Mouse (Mus musculus): ENCODE data around the gene Tmub2.
"Not testable (repeated sequence)": the region's sequence is repeated elsewhere in the genome, so short reads cannot be mapped to it uniquely, and the experiment has no call there.

Gene Tmub2

GRCm38 (mm10) chr11:102277754-102278153 is 7.0 kb upstream of the Tmub2 start:
- no peak for DNase-seq (ENCODE audit: low read depth, low spot score)

- no peak for DNase-seq (ENCODE audit: low read depth, low spot score)
These were observed 5.1 kb upstream of the Tmub2 start for GRCm38 (mm10) chr11:102279595-102279994.

DNA sequence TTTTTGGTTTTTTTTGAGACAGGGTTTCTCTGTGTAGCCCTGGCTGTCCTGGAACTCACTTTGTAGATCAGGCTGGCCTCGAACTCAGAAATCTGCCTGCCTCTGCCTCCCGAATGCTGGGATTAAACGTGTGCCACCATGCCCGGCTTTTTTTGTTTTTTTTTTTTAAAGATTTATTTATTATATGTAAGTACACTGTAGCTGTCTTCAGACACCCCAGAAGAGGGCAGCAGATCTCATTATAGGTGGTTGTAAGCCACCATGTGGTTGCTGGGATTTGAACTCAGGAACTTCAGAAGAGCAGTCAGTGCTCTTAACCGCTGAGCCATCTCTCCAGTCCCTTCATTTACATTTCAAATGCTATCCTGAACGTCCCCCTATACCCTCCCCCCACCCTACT is 4.5 kb upstream of the Tmub2 start:
- not testable (repeated sequence) for DNase-seq (ENCODE audit: low read depth, low spot score)

DNA sequence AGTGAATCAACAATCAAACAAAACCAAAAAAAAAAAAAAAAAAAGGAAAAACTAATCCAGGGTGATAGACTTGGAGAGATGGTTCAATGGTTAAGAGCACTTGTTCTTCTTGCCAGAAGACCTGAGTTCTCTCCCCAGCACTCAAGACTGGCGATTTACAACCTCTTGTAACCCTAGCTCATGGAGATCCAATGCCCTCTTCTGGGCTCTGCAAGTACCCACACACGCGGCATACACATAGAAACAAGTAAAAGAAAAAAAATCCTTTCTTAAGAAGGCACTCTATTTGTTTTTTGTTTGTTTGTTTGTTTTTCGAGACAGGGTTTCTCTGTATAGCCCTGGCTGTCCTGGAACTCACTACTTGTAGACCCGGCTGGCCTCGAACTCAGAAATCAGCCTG is 809 bp upstream of the Tmub2 start:
- no peak for DNase-seq (ENCODE audit: low read depth, low spot score)

GRCm38 (mm10) chr11:102285095-102285834 is 534 bp downstream of the Tmub2 start:
- DNase-seq (ENCODE audit: low read depth, low spot score) = no peak

- DNase-seq (ENCODE audit: low read depth, low spot score) = no peak
These were observed 2.8 kb downstream of the Tmub2 start for GRCm38 (mm10) chr11:102287485-102287884.

DNA sequence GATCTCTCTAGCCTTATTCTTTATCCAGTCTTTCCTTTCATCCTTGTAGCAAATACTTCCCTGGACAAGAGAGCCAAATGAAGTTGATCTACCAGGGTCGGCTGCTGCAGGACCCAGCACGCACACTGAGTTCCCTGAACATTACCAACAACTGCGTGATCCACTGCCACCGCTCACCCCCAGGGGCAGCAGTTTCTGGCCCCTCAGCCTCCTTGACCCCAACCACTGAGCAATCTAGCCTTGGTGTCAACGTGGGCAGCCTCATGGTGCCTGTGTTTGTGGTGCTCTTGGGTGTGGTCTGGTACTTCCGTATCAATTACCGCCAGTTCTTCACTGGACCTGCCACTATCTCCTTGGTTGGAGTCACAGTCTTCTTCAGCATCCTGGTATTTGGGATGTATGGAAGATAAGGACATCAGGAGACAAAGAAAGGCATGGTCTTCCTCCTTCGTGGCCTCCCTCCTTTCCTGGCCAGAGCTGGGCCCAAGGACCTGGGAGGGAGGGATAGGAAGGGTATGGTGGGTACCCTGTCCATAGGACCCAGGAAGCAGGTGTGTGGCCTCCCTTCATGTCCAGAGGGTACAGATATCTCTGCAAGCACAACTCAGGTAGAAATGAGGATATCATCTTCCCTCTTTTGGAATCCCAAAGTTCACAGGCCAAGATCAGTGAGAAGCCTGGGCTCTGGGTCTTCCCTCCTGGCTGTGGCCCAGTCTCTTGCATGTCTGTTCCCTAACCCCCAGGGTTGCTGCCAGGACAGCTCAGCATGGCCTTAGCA is 3.5 kb downstream of the Tmub2 start:
- no peak for DNase-seq (ENCODE audit: low read depth, low spot score)

DNA sequence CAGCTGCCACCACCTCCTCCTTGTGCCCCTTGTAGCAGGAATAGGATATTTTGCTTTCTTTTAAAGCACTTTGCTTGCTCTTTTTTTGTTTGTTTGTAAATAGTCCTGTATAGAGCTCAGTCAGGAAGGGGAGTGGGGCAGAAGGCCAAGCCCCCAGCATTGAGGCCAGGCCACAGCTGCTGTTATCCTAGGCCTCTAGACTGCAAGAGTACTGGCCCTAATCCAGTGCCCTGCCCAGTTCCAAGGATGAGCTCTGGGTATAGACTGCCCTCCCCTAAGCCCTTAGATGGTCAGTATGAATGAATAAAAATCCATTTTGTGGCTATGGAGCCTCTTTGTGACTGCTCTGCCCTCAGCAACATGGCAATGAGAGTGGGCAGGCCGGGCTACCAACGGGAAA is 4.2 kb downstream of the Tmub2 start:
- DNase-seq (ENCODE audit: low read depth, low spot score) = no peak

DNA sequence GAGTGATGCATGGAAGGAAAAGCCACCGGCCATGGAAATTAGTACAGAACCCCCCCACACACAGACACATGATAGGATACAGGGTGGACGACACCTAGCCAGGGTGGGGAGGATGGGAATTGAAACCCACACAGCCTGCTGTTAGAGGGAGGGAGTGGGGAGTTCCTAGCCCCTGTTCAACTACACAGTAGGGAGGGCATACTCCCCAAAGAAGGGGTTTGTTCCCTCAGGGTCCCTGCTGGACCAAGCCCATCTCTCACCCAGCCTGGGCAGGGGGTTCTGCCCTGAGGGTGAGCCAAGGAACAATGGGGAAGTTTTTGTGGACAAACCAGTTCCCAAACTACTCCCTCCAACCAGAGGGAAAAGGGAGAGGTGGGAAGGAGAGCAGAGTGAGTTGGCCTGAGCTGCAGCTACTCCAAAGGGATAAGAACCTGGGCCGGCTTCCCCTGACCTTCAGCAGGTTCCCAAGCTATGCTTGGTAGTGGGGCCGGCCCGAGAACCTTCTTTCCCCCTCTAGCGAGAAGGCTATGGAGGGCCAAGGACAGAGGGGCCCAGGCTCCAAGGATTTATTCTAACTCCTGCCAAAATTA is 4.9 kb downstream of the Tmub2 start:
- DNase-seq (ENCODE audit: low read depth, low spot score) = no peak

DNA sequence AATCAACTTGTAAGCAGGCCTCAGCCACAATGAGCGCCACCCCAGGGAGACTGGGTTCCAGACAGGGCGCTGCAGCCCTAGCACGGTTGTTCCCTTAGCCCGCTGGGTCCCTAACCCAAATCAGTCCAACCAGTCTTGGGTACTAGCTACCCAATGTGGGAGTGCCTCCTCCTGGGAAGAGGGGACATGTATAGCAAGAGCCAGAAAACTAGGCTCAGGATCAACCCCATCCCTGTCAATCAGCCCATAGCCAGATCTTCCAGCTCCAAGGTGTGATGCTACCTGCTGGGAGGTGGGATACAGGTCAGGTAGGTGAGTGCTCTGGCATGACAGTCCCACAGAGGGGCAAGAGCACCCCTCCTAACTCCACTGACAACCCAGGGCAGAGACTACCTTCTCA is 5.4 kb downstream of the Tmub2 start:
- DNase-seq (ENCODE audit: low read depth, low spot score) = no peak

DNA sequence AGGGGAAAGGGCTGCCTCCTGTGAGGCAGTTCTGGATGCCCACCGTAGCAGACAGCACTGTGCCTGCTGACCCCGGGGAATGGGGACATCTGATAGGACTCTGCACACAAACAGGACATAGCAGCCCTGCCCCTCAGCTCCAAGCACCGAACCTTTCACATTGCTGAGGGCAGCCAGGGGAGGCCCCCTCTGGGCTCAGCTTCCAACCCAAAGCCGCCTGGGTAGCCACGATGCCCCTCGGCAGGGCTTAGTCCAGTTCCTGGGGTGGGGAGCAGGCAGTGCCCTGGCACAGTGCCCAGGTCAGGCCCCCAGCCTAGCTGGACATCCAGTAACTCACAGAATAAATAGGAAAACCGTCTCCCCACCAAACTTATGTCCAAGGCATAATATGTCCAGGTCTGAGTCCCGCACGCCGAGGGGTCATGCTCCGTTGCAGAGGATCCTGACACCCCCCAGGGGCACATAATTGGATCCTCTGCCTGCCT is 6.4 kb downstream of the Tmub2 start:
- DNase-seq (ENCODE audit: low read depth, low spot score) = no peak

GRCm38 (mm10) chr11:102293971-102294370 is 9.2 kb downstream of the Tmub2 start:
- DNase-seq (ENCODE audit: low read depth, low spot score) = no peak

- no peak for DNase-seq (ENCODE audit: low read depth, low spot score)
These were observed 9.7 kb downstream of the Tmub2 start for GRCm38 (mm10) chr11:102294416-102294815.

DNA sequence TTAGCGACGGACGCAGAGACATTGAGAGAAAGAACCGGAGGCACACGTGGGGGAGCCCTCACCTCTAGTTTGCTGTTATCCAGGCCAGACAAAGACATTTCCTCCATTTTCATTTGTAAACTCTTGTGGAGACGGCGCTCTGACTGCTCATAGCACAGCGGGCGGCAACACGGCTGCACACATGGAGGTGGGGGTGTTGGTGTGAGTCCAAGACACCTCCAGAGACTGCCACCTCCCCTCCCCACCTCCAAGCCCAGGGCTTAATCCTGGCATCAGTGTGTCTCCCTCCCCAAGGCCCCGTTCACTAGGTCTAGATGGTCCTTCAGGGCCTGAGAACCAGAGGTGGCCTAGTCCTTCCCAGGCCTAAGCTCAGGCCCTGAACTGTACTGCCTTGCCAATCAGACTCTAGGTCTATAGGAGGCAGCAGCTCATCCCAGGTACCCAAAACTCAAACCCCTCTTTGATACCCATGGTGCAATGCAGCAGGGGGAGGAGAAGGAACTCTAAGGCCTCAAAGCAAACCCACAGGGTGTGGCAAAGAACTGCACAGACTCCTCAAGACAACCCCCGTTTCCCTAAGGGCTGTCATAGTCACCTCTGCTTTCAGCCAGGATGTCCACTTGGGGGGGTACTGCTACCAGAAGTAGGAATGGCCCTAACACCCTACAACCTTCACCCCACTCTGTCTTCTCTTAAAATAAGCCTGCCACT is 10.3 kb downstream of the Tmub2 start:
- DNase-seq (ENCODE audit: low read depth, low spot score) = no peak

GRCm38 (mm10) chr11:102295598-102296471 is 11.1 kb downstream of the Tmub2 start:
- DNase-seq (ENCODE audit: low read depth, low spot score) = peak; percentile 51

GRCm38 (mm10) chr11:102296491-102297472 is 12.1 kb downstream of the Tmub2 start, which contains the start of gene Atxn7l3:
Gene Atxn7l3, minus strand, starts transcription at chr11:102296631.
- peak; percentile 94 for DNase-seq (ENCODE audit: low read depth, low spot score)

DNA sequence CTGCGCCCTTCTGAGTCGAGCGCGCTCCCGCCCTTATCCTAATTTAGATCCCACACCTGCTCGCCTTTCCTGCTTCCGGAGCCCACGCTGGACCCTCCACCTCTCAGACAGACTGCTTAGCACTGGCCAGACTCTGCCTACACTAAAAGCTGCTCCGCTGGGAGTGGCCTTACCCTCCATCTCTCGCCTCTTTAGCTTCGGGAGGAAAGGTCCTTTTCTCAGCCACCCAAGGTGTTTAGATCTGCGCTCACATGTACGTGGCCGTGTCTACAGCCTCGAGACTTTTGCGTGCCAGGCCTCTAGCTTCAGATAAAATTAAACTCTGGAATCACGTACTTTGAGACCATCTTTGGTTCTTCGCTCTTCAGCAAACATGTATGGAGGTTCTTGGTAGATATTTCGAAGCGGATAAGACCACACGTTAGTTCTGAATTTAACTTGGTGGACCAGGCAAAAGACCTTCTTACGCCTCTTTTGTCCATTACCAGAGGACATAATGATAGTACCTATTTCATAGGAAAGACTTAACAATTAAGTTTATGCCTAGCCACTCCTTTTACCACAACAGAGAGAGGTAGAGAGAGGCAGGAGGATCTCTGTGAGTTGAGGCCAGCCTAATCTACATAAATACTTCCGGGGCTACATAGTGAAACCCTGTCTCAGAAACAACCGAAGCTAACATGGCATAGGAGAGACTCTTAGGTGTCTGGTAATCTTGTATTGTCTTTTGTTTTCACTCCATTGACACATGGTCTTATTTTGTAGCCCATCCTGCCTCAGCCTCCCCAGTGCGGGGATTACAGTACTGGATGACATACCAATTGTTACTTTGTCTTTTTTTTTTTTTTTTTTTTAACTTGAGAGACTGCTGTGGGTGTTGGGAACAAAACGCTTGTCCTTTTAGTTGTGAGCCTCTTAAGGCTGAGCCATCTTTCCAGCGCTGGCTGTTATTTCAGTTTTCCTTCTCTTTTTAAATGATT is 13.1 kb downstream of the Tmub2 start:
- DNase-seq (ENCODE audit: low read depth, low spot score) = no peak

- DNase-seq (ENCODE audit: low read depth, low spot score) = peak; percentile 54
These were observed 15.1 kb downstream of the Tmub2 start for GRCm38 (mm10) chr11:102299839-102300238.
